Mouse (Mus musculus) induced T-regulatory cell, adult 2 months (primary cell): ENCODE measurements around the gene Fam83g.
"Not testable (repeated sequence)": the region's sequence is repeated elsewhere in the genome, so short reads cannot be mapped to it uniquely, and the experiment has no call there.

Experiments used
- DNase-seq: peaks from one replicate; pipeline ENCODE4 v3.0.0-alpha.2; 2012; ENCODE audit warnings: low read depth

Gene Fam83g

GRCm38 (mm10) chr11:61683907-61684731, at the start of gene Fam83g:
Gene Fam83g, plus strand, starts transcription at chr11:61684091.
- peak; percentile 87 for DNase-seq

- not testable (repeated sequence) for DNase-seq
Measured at GRCm38 (mm10) chr11:61636309-61636708, 47.6 kb upstream of the Fam83g start.

GRCm38 (mm10) chr11:61637413-61637812, 46.5 kb upstream of the Fam83g start:
- DNase-seq = peak; percentile 49

GRCm38 (mm10) chr11:61637856-61638255, 46.0 kb upstream of the Fam83g start:
- DNase-seq = peak; percentile 44

- DNase-seq = peak; percentile 83
Measured at GRCm38 (mm10) chr11:61638764-61639536, 44.9 kb upstream of the Fam83g start.

GRCm38 (mm10) chr11:61639601-61640177, 44.2 kb upstream of the Fam83g start:
- DNase-seq = peak; percentile 64

- peak; percentile 59 for DNase-seq
Measured at GRCm38 (mm10) chr11:61640585-61640984, 43.3 kb upstream of the Fam83g start.

GRCm38 (mm10) chr11:61642106-61642505, 41.8 kb upstream of the Fam83g start:
- DNase-seq = peak; percentile 73

GRCm38 (mm10) chr11:61643184-61643961, 40.5 kb upstream of the Fam83g start:
- peak; percentile 39 for DNase-seq

GRCm38 (mm10) chr11:61644576-61645326, 39.1 kb upstream of the Fam83g start:
- DNase-seq = peak; percentile 90

- peak; percentile 81 for DNase-seq
Measured at GRCm38 (mm10) chr11:61645357-61645857, 38.5 kb upstream of the Fam83g start.

GRCm38 (mm10) chr11:61646499-61647039, 37.3 kb upstream of the Fam83g start:
- DNase-seq = peak; percentile 48

GRCm38 (mm10) chr11:61647110-61647910, 36.6 kb upstream of the Fam83g start:
- peak; percentile 92 for DNase-seq

- peak; percentile 79 for DNase-seq
Measured at GRCm38 (mm10) chr11:61647956-61648748, 35.7 kb upstream of the Fam83g start.

GRCm38 (mm10) chr11:61648749-61649115, 35.2 kb upstream of the Fam83g start:
- peak; percentile 63 for DNase-seq

GRCm38 (mm10) chr11:61649163-61649580, 34.7 kb upstream of the Fam83g start:
- DNase-seq = no peak

- DNase-seq = peak; percentile 38
Measured at GRCm38 (mm10) chr11:61649626-61650025, 34.3 kb upstream of the Fam83g start.

GRCm38 (mm10) chr11:61650470-61651265, 33.2 kb upstream of the Fam83g start:
- peak; percentile 76 for DNase-seq
